Mouse (Mus musculus) megakaryocyte progenitor cell, adult 5-6 weeks (primary cell): ENCODE measurements around the gene Xrcc1. TPM values are rescaled to one million over a fixed set of nuclear protein-coding genes. Genes with fewer than 3 reads are reported as not detected.
A peak's percentile ranks its signal among the peaks of the same experiment; 100 is the strongest.
"Not testable (repeated sequence)": the region's sequence is repeated elsewhere in the genome, so short reads cannot be mapped to it uniquely, and the experiment has no call there.

Experiments
- ATAC-seq: replicated peaks from 2 replicates; pipeline ENCODE4 v1.8.0; 2016; ENCODE audit warnings: mild to moderate bottlenecking, moderate TSS enrichment, inconsistent platforms; ENCODE audit not compliant: poor library complexity
- total RNA-seq, 2 experiments: library from RNA; stranded (forward) in 1 of 2; stranded (reverse) in 1 of 2; fragments of 157-497, 149-512 nt in 1 of 2; fragments of 200-1000 nt in 1 of 2; gene quantifications; 2 replicates each; pipeline versions ENCODE4 v1.2.3 to v1.2.4; 2015 to 2017

Gene Xrcc1
- 35.8 and 43.4 TPM in 2 replicates for total RNA-seq (2015)
- 40.0 and 44.3 TPM in 2 replicates for total RNA-seq (2017)

DNA sequence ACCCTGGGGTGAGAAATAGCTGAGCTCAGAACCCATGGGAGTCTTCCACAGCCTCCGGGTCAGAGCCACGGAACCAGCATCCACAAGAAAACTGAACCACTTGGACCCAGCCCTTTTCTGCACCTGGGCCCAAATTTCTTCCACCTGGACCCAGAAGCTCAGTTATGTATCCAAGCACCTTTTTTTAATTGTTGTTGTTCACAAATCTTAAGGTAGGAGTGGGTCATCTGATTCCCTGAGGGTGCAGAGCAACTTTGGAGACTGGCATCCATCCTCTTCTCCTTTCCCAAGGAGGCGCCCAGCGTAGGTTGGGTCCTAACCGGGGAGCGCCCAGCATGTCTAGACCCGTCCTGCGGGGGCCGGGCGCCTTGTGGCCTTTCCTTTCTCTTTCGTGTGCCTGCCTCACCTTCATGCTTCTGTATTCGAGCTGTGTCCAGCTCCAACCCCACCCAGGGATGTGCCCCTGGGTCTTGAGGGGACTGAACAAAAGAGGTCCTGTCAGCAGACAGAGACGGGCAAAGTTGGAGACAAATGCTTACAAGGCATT, at the start of gene Xrcc1, which contains the start of gene Pinlyp:
Xrcc1 (plus strand) TSS at position 222 of the 547 bp plus-strand sequence.
Pinlyp (minus strand) TSS at position 51 of the 547 bp plus-strand sequence.
- ATAC-seq = 0 out of 2 replicates have a peak, but pooled peaks have one; percentile 1

- ATAC-seq = 0 out of 2 replicates have a peak, but pooled peaks have one; percentile 24
Observed at GRCm38 (mm10) chr7:24499856-24500577, 46.1 kb upstream of the Xrcc1 start.

DNA sequence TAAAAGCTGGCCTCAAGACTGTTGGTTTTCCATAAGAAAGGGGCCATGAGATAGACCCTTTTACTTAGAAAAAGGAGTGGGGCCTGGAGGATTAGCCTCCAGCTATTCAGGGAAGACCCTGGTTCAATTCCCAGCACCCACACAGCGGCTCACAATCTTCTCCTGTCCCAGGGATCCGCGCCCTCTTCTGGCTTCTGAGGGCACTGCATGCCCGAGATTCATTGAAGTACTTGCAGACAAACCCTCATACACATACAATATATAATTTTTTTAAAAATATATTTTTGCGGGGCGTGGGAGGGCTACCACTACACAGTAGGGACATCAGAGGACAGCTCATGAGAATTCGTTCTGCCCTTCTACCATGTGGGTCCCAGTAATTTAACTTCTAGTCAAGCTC, 45.2 kb upstream of the Xrcc1 start:
- peak; percentile 52; the same call in 1 of the 2 replicates for ATAC-seq

- ATAC-seq = 0 out of 2 replicates have a peak, but pooled peaks have one; percentile 30
Observed at GRCm38 (mm10) chr7:24501492-24501891, 44.6 kb upstream of the Xrcc1 start.

- ATAC-seq = no peak
Observed at GRCm38 (mm10) chr7:24504004-24504403, 42.1 kb upstream of the Xrcc1 start.

DNA sequence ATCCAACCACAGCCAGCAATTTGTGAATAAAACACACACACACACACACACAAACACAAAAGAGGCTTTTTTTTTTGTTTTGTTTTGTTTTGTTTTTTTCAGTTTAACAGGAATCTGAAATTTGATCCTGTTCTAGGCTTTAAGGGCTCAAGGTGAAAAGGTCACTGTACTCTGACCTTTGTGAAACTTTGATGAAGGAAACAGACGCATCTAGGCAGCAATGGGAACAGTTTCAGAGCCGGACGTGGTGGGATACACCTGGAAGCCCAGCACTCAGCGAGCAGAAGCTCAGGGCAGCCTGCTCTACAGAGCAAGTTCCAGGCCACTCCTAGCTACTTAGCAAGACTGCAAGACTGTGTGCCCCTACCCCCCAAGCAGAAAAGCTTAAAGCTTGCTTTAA, 41.2 kb upstream of the Xrcc1 start:
- no peak for ATAC-seq

DNA sequence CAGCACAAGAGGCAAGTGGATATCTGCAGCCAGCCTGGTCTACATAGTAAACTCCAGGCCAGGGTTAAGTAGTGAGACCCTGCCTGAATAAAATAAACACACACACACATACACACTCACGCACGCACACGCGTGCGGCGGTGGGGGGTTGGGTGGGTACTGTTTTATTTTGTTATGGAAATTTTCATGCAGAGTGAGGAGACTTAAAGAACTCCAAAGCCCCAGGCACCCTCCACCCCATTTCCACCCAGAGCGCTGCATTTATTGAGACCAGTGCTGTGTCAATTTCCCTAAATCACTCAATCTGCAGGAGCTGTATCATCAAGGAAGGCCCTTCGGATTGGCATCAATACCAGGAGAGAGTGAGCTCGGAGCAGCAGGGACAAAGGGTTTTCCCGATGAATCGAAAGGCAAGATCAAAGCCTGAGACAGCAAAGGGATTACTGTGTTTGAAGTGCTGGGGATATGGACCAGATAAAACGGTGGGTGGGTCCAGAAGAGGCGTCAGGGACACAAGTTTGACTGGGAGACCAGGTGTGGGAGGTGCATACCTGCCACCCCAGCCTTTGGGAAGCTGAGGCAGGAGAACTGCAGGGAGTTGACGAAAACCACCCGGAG, 40.5 kb upstream of the Xrcc1 start:
- ATAC-seq = no peak

DNA sequence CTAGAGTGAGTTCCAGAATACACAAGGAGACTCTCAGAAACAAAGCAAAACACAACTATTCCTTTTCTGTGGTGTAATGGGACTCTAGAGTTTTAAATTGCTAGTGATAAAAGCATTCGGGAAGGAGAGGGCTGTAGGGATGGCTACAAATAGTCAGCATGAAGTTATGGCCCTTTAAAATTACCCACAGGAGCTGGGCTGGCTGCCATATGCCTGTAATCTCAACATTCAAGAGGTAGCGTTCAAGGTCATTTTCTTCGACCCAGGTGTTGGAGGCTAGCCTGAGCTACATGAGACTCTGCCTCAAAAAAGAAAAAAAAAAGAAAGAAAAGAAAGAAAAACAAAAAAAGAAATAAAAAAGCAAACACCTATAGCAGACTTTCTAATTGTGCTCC, 40.0 kb upstream of the Xrcc1 start:
- no peak for ATAC-seq

GRCm38 (mm10) chr7:24506476-24506837, 39.6 kb upstream of the Xrcc1 start:
- no peak for ATAC-seq

DNA sequence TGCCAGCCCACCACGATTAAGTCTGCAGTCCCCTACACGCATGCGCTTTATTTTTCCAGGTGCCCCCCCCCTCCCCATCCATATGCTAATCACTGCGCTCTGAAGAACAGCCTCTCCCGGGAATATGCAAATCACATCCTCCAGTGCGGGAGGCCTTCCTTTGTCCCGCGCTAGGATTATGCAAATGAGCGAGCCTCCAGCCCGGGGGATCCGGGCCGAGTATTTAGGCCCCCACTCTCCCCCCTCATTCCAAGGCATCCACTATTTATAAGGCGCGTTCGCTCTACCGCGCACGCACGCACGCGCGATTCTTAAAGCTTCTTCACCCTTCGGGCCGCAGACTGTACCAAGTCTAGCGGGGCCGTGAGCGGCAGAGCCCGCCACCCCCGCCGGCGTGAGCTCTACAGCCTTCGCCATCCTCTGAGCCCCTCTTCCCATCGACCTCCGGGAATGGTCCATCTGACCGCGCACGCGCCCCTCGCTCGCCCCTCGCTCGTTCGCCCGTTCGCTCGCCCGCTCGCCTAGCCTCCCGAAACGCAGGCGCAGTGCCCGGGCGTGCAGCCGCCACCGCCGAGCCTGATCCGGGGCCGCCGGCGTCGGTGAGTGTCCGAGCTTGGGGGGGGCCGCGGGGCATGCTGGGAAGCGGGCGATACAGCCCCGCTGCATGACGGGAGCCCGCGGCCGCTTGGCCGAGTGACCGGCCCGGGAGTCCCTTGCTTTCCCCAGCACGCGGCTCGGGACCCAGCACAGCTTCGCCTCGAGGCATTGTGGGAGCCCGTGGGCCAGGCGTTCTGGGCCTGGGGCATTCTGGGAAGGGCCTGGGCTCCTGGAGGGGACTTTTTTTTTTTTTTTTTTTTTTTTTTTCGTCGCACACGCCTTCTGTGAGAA, 39.0 kb upstream of the Xrcc1 start, which contains the start of gene Zfp428:
Zfp428 (plus strand) TSS at position 169 of the 888 bp plus-strand sequence.
- peak; percentile 62 for ATAC-seq

GRCm38 (mm10) chr7:24507726-24508114, 38.4 kb upstream of the Xrcc1 start:
- ATAC-seq = peak; percentile 9; the same call in 1 of the 2 replicates

- ATAC-seq = no peak
Observed at GRCm38 (mm10) chr7:24512355-24512754, 33.7 kb upstream of the Xrcc1 start, which contains the start of gene AC161166.1. Gene AC161166.1 (minus strand): TSS chr7:24512455.

DNA sequence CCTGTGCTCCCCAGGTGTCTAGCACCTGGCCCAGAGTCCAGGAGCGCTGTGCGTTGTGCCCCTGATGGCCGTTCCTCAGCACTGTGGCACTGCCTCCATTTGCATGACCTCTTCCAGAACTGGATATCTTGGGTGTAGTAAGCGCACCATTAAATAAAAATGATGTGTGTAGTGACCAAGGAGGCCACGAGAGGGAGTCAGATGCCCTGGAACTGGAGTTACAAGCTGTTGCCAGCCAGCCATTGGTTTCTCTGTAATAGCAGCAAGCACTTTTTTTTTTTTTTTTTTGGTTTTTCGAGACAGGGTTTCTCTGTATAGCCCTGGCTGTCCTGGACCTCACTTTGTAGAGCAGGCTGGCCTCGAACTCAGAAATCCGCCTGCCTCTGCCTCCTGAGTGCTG, 29.8 kb upstream of the Xrcc1 start:
- ATAC-seq = peak; percentile 70

DNA sequence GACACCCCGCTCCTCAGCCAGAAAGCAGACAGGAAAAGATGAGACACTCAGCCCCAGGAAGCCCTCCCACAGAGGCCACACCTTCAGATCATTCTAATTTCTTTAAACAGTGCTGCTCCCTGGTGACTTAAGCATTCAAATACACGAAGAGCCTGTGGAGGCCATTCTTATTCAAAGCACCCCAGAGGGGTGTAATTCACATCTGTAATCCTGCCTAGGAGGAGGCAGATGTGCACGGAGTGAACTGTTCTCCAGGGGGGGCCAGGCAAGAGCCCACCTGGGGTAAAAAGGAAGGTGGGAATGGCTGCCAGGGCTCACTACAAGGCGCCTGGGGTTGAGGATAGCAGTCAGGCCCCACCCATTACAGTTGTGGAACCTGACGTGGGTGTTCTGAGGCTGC, 29.0 kb upstream of the Xrcc1 start:
- no peak for ATAC-seq

DNA sequence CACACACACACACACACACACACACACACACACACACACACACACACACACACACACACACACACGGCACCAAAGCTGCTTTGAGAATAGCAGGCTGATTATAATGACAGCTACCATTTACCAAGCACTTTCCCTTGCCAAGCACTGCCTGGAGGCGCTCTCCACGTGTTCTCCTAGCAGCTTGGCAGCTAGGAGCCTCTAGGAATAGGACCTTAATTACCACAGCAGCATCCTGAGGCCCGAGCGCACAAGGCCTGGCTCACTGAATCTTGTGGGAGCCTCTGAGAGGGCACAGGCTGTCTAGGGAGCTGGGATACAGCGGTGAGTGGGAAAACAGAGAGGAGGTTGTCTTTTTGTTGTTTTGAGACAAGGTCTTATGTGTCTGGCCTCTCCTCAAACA, 28.4 kb upstream of the Xrcc1 start:
- ATAC-seq = no peak

- ATAC-seq = no peak
Observed at GRCm38 (mm10) chr7:24519130-24519529, 27.0 kb upstream of the Xrcc1 start.

GRCm38 (mm10) chr7:24520054-24520453, 26.0 kb upstream of the Xrcc1 start:
- ATAC-seq = not testable (repeated sequence)

GRCm38 (mm10) chr7:24522805-24523204, 23.3 kb upstream of the Xrcc1 start:
- no peak for ATAC-seq

DNA sequence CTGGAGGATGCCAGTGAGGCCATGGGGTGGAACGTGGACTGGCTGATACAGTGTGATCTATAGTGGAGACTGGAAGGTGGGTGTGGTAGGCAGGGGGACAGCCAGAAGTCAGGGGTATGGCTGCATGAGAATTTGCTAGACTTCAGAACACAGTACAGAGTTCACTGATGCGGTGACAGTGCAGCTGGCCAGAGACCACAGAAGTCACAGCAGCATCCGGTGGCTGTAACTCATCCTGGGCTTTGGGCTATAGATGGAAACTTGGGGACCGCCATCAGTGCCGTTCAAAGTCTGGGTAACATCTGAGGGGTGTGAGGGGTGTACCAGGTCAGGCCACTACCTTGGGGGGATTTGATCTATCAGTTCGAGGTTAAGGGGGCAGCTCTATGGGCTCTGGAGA, 22.4 kb upstream of the Xrcc1 start:
- ATAC-seq = no peak

DNA sequence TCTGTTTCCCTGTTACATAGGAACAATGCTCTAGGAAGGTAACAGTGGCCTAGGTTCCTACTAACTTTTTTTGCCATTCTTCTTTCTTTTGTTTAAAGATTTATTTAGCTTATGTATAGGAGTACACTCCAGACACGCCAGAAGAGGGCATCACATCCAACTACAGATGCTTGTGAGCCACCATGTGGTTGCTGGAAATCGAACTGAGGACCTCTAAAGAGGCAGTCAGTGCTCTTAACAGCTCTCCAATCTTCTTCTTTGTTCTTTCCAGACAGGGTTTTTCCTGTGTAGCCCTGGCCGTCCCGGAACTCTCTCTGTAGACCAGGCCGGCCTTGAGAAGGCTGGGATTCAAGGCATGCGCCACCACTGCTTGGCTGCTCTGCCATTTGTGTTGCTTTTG, 21.1 kb upstream of the Xrcc1 start:
- no peak for ATAC-seq
